Mouse (Mus musculus) adrenal gland, adult 2 months (tissue): ENCODE results near the gene Lin37. TPM values are rescaled to one million over a fixed set of nuclear protein-coding genes. Genes with fewer than 3 reads are reported as not detected.
A peak's percentile ranks its signal among the peaks of the same experiment; 100 is the strongest.

Experiments
- DNase-seq: peaks from one replicate; pipeline ENCODE4 v3.0.0; 2021
- long read RNA-seq: library from polyadenylated mRNA; stranded (forward); transcript quantifications from one replicate; pipeline ENCODE4 v2.0.0, GENCODE M21; 2021
- polyA plus RNA-seq: library from polyadenylated mRNA; depleted of rRNA; stranded (reverse); fragments of >200 nt; gene quantifications from 2 replicates; pipeline ENCODE4 v1.2.3, GENCODE M21; 2012; rRNA removed
- total RNA-seq, 2 experiments: library from RNA; stranded (reverse); gene quantifications; 2 replicates each; pipeline ENCODE4 v1.2.3; 2021

Lin37 gene
- total RNA-seq, result 10 to 100 TPM; 43.7 to 71.4 TPM
- polyA plus RNA-seq, result 47.5 and 53.5 TPM in 2 replicates
- long read RNA-seq, transcript Lin37-201 (9 exons, 998 nt), result major isoform, 25 of 32 reads
- long read RNA-seq, partial matches to known transcripts, result 0 of 32 reads
- long read RNA-seq, other reads (novel, unspliced or antisense), result 4 of 32 reads

DNA sequence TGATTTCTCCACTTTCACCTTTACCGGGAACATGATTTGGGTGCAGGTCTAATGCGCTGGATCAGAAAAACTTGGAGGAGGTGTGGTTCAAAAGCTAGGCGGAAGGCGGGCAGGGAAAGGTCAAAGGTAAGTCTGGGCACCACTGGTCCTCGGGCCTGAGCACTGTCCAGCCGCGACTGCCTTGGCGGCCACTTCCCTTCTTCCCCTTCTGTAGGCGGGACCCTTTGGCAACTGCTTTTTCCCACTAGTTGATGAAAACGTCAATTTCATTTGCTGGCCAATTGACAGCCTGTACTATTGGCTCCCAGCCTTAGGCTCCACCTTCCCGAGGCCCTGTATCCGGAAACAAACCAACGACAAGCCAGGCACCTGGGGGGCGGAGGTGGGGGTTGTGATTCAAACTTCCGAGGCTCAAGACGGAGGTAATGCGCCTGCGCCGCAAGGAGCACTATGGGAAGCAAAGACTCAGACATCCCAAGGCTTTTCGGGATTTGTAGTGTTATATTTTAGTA is at the start of gene Lin37:
TSS of gene Lin37 (minus strand) at position 396 of the 512 bp plus-strand sequence.
- peak; percentile 99 for DNase-seq

GRCm38 (mm10) chr7:30608476-30608875 is 48.8 kb upstream of the Lin37 start:
- DNase-seq, result no peak

GRCm38 (mm10) chr7:30607706-30608309 is 48.2 kb upstream of the Lin37 start:
- peak; percentile 48 for DNase-seq

- no peak for DNase-seq
These were observed 45.3 kb upstream of the Lin37 start for GRCm38 (mm10) chr7:30604944-30605343.

DNA sequence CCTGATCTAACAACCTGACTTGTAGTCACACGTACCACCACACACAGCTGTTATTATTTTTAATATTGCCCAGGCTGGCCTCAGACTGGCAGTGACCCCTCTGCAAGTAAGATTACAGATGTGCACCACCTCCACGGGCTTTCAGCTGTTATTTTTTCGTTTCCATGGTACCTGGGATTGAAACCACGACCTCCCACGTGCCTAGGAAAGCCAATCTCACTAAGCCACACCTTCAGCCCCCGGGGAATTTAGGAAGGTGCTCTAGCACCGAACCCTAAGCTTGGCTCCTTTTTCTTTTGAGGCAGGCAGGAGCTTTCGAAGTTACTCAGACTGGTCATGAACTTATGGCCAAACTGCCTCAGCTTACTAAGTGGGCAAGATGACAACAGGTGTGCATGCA is 44.8 kb upstream of the Lin37 start:
- DNase-seq, result no peak

DNA sequence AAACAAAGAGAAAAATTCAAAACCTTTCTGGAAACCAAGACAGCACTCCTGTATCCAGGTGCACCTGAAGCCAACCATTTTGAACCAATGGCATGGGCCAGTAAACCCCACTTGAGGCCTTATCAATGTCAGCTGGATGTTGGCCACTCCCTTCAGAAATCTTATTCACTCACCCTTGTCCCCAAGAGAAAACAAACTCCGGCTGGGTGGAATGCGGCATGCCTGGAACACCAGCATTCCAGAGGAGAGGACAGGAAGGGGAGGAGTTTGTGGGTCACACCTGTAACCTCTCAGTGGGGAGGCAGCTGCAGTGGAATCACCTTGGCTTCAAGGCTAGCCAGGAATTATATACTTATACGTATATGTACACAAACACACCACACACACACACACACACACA is 42.9 kb upstream of the Lin37 start:
- no peak for DNase-seq

DNA sequence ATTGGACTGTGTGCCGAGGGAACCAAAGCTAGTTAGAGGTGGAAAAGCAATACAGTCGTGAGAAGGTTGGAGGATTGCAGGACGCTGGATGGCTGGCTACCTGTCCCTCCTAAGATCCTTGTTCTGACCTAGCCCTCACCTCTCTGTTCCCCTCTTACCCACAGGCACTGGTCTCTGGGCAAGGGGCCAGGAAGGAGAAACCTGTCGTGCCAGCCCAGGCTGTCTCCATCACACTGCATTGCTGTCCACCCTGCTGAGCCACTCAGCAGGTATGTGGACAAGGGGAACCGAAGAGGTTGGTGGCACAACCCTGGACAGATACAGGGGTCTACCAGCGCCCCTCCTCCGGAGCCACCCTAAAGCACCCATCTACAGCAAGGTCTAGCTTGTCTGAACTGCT is 41.0 kb upstream of the Lin37 start:
- no peak for DNase-seq

GRCm38 (mm10) chr7:30599933-30600353 is 40.3 kb upstream of the Lin37 start:
- peak; percentile 95 for DNase-seq

GRCm38 (mm10) chr7:30598786-30599185 is 39.1 kb upstream of the Lin37 start, which contains the start of gene Zbtb32:
Gene Zbtb32, minus strand, starts transcription at chr7:30598909.
- no peak for DNase-seq

GRCm38 (mm10) chr7:30596811-30597210 is 37.2 kb upstream of the Lin37 start:
- DNase-seq, result no peak

DNA sequence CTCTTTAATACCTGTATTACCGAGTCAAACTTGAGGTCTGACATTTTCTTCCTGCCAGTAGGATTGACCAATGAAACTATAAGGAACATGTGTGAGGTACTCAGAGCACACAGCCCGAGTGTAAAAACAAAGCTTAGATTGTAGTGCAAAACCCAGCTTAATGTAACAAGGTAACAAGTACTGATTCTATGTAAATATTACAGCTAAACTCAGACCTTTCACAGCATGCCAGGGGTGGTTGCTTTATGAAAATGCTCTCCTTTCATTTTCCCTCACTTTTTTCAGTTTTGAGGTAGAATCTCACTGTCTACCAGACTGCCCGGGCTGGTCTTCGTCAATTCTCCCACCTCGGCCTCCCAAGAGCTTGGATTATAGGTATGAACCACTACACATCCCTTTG is 36.5 kb upstream of the Lin37 start:
- no peak for DNase-seq

DNA sequence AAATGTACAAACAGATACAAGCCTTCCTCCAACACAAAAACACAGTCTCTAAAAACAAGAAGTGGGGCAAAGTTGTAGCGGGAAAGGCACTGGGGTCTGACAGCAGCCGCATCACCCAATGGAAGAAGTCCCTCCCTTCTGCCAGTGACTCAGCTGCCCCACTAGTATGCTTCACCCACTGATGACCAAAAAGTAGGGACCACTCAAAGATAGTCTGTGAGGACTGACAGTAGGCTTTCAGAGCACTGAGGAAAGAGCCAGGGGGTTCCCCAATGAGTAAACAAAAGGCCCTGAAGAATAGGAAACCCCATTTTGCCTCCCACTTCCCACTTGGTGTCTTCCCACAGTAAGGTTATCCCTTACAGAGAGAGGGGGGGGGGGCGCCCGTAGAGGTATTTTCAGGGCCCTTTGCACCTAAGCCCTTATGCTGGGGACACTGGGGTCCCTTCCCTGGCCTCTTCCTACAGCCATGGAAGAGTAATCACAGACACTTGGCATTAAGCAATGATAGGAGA is 34.9 kb upstream of the Lin37 start:
- DNase-seq, result no peak

DNA sequence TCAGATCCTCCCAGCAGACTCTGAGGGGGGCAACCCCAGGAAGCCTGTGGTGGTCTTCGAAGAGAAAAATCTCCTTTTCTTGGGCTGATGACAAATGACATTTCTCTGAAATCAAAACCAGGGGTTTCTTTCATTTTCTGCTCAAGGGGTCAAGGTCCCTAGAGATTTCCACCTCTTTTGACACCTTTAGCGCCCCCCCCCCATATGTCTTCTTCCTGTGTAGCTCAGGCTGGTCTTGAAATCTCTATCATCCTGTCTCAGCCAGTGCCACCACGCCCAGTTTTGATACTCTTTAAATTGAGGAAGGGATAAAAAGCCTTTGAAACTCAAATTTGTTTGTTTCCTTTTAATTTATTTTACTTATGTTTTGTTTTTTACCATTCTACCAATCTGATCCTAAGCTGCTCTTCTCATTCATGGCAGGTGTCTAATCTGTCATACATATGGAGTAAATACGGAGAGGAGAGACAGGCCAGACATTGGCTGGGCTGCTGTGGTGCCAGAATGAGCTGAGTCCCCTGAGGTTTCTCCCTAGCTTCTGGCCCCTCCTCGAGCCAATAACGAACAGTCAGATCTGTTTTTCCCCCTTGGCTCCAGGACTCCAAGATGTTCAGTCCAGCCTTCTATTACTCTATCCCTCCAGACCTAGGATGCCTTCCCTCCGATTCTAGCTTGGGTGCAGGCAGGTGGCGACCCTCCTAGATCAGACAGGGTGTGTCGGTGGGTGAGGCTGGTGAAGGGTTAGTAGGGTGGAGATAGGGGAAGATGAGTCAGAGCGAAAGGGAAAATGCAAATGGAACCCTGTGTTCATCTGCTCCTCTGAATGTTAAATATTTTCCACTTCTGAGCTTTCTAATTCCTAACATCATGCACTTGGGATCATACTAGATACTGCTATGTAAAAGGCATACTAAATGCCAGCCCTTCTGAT is 34.2 kb upstream of the Lin37 start:
- no peak for DNase-seq

GRCm38 (mm10) chr7:30592772-30593423 is 33.3 kb upstream of the Lin37 start:
- peak; percentile 60 for DNase-seq

DNA sequence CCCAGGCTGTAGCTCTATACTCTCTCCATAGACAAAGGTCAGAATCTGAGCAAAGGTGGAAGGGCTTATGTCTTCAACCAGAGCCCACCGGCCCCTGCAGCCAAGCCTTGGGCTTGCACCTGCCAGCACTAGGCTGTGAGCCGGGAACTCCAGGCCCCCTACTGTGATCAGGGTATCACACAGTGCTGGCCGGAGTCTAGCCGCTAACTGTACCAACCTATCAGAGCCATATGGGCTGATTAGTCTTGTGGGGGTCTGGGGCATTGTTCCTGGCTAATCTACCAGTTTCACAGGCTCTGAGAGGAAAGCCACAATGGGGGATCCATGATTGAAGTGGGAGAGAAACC is 31.9 kb upstream of the Lin37 start:
- DNase-seq, result no peak

- DNase-seq, result peak; percentile 49
These were observed 31.4 kb upstream of the Lin37 start for GRCm38 (mm10) chr7:30590927-30591604.

GRCm38 (mm10) chr7:30589435-30590301 is 30.0 kb upstream of the Lin37 start:
- peak; percentile 87 for DNase-seq

GRCm38 (mm10) chr7:30588676-30589434 is 29.2 kb upstream of the Lin37 start, which contains the start of gene Kmt2b:
Gene Kmt2b, minus strand, starts transcription at chr7:30588726.
- DNase-seq, result peak; percentile 99

- peak; percentile 73 for DNase-seq
These were observed 28.4 kb upstream of the Lin37 start for GRCm38 (mm10) chr7:30587842-30588667.
